Mouse (Mus musculus) forelimb bud, embryonic 11.5 days (tissue): ENCODE results near the gene Cdkl1.

Source experiments
- DNase-seq: peaks from one replicate; pipeline ENCODE4 v3.0.0-alpha.2; 2012; ENCODE audit warnings: low read depth, low spot score

Cdkl1 gene

DNA sequence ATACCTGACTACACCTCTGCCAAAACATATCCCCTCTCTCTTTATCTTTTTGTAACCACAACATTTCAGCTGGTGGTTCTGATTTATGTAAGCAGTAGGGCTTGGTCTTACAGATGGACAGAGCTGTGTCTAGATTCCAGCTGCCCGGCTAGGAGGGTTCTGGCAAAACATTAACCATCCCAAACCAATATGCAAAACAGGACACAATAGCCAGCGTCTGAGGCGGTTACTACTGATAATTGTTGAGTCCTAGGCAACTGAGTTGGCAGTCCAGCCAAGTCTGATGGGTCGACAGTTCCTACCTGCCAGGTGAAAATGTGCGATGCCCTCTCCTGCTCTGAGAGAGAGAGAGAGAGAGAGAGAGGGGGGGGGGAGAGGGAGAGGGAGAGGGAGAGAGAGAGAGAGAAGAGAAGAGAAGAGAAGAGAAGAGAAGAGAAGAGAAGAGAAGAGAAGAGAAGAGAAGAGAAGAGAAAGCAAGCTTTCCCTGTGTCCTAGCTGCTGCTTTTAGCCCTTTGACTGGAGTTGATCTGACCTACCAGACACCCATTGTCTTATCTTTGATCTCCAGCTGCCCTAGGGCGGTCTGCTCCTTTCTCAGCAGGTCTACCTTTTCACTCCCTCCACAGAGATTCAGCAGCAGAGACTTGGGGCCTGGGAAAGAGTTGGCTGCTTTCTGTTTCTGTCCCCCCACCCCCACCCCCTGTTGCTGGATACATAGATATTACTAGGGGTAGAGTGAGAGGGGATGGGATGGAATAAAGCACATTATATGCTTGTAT is 7.6 kb downstream of the Cdkl1 start:
- DNase-seq, result no peak

DNA sequence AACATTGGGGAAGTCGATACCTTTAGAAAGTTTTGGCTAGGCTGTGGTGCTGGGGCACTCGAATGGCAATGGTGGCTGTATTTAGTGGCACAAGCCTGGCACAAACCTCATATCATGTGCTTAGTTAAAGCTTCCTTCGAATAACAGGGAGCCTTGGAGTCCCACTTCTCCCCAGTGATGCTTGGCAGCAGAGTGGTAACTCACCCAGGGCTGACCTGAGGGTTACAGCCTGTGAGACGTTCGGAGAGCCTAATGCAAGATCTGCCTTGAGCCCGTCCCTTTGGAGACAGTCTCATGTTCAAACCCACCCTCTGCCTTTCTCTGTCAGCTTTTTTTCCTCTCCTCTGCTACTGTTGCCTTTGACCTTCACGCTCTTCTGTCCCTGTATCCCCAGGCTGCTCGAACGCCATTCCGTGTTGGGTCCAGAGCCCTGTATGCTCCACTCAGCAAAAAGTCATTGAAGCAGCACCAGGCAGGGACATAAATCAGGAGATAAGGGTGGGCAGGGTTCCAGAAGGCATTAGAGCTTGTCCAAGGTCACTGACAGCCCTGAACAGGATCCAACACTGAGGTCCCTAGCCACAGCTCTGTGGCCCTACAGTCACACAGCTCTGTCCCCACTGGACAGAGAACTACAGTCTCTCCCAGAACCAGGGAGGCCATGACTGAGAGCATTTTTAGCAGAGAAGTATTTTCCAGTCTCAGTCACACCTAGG is 9.0 kb downstream of the Cdkl1 start:
- DNase-seq, result no peak

- no peak for DNase-seq
These were observed 9.6 kb downstream of the Cdkl1 start for GRCm38 (mm10) chr12:69781480-69781879.

GRCm38 (mm10) chr12:69777957-69778356 is 13.1 kb downstream of the Cdkl1 start:
- no peak for DNase-seq

DNA sequence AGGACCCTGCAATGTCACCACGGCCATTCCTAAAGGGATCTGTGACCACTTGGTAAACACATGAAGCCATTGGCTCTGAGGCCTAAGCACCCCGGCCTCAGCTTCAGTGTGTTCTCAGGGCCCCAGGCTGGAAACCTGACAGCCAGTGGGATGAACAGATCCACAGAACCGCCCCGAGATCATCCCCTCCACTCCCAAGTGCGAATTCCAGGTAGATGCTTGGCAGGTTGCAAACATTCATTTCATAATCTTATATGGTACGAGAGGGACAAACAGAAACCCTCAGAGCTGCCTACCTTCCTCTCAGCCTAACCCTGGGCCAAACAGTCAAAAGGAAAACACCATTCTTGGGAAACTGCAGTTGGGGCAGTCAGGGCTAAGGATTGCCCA is 13.7 kb downstream of the Cdkl1 start:
- no peak for DNase-seq

- no peak for DNase-seq
These were observed 14.3 kb downstream of the Cdkl1 start for GRCm38 (mm10) chr12:69776607-69777340.

GRCm38 (mm10) chr12:69768841-69769240 is 22.2 kb downstream of the Cdkl1 start:
- DNase-seq, result no peak

- no peak for DNase-seq
These were observed 23.4 kb downstream of the Cdkl1 start for GRCm38 (mm10) chr12:69767476-69768258.

DNA sequence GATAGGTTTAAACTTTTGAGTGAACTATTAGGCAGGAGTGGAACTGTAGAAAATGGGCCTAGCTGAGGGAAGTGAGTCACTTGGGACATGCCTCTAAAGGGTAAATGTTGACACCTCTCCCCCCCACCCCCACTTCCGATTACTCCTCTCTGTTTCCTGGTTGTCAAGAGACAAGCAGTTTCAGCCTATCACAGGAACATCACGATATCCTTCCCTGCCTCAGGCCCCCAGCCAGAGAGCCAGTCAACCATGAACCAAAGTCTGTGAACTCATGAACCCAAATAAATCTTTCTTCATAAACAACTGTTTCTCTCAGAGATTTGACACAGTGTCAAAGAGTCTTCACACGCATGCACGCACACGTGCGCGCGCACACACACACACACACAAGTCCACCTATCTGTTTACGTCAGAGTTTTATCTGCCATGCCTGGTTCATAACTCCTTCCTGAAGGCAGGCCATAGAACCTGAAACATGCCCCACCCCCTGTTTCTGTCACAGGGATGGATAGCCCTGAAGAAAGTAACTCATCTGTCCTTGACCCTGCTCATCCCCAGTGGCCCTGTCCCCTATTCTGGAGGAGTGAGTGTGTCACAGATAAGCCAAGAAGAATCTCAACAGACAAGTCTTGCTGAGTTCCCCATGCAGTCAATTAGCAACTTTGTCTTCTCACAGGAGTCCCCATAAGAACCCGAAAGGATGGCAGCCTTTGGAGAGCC is 24.7 kb downstream of the Cdkl1 start:
- DNase-seq, result no peak

- DNase-seq, result no peak
These were observed 25.5 kb downstream of the Cdkl1 start for GRCm38 (mm10) chr12:69765543-69765942.

DNA sequence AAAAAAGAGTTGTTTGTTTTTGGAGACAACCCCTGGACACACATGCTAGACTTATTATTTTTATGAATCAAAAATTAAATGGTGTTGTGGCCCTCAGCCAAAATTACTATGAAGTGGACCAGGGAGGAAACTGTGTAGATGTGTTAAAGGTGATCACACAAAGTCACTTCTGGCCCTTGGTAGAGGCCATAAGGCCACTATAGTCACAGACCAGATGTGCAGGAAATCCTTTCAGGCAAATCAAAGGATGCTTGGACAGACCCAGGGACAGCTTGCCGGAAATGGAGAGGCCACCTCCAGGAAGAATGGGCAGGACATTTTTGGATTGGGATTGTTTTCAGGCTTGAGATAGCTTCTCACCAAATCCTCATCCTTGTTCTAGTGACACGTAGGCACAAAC is 29.5 kb downstream of the Cdkl1 start:
- DNase-seq, result no peak

GRCm38 (mm10) chr12:69760743-69761406 is 30.2 kb downstream of the Cdkl1 start:
- DNase-seq, result no peak

GRCm38 (mm10) chr12:69760014-69760413 is 31.1 kb downstream of the Cdkl1 start:
- DNase-seq, result no peak

GRCm38 (mm10) chr12:69759267-69759885 is 31.7 kb downstream of the Cdkl1 start:
- DNase-seq, result no peak

DNA sequence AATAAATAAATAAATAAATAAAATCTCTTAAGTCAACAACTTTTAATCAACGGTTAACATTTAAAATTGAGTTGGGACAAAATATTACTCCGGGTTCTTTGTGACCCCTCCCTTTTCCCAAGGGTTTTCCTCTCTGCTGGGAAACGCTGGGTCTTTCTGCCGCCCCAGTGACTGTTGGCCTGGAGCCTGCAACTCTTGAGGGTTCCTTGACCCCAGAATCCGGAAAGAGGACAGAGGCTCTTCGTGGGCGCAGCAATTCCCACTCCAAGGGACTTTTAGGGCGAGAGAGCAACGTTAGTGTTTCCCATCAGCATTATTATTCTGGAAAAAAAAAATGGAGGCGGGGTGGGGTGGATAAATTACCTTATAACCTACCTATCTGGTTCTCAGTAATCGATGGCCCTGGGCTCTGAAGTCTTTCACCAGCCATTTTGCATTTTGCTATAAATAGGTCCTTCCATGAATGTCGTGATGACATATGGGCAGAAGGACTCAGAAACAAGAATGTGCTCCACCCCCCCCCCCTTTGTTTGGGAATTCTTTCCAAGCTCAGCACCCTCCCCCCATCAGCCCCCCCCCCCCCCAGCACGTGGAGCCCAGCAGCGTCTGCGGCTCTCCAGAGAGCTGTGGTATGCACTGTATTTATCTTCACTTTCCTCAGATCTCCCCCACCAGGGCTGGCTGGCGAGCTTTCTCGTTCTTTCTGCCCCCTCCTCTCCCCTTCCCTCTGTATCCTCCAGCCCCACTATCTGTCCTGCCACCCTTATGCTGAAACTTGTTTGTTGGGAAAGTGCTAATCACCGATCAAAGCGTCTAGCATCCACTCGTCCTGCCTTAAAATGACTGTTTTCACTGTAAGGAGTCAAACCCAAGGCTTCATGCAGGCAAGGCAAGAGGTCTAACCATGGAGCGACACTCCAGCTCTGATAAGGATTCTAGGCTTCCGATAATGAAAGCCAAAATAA is 32.6 kb downstream of the Cdkl1 start:
- peak; percentile 28 for DNase-seq

DNA sequence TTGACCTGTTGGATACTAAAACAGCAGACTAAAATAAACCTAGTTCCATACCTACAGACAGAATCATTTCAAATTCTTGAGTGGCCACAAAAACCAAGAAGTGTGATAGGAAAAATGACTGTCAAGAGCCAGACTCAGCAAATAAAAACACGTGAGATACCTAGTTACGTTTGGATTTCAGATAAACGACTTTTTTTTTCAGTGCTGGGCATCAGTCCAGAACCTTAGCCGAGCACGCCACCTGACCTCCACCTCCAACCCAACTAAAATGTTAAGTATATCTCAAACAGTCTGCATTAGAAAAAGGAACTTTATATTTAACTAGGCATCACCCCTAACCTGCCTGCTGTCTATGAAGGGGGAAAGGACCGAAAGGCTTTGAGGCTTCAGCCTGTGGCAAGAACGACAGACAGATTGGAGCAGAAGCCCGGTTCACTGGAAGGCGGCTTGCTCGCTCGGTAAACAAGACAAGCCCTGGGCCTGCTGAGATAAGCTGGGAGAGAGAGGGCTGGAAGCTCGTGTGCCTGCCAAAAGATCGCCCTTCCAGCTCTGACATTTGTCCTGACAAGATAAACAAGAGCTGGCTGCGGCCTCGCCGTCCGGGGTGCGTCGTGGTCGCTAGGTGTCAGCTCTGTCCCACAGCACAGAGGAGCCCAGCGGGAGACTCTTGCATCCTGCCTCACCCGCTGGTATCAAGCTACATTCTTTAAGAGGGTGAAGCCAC is 33.5 kb downstream of the Cdkl1 start:
- DNase-seq, result peak; percentile 43

GRCm38 (mm10) chr12:69756015-69756414 is 35.1 kb downstream of the Cdkl1 start:
- no peak for DNase-seq

GRCm38 (mm10) chr12:69753936-69754335 is 37.1 kb downstream of the Cdkl1 start:
- no peak for DNase-seq
